Mouse (Mus musculus) embryonic facial prominence, embryonic 14.5 days (tissue): ENCODE data around the gene Rdh8. TPM values are rescaled to one million over a fixed set of nuclear protein-coding genes. Genes with fewer than 3 reads are reported as not detected.

Experiments used
- ATAC-seq: fragments of 200-750 bp; cut with Nextera tagmentation; 2 replicates; pipeline ENCODE4 v1.8.0; 2017; ENCODE audit warnings: low read depth, moderate number of reproducible peaks, moderate TSS enrichment
- DNase-seq: peaks from one replicate; pipeline ENCODE4 v3.0.0-alpha.2; 2015; ENCODE audit warnings: low spot score
- H3K27ac ChIP-seq: fragments of 300-500 bp; sonication (generic); replicated peaks from 2 replicates; pipeline ENCODE4 v1.5.1; 2014; ENCODE audit warnings: low read depth, mild to moderate bottlenecking, low read length, moderate library complexity
- H3K27me3 ChIP-seq: fragments of 300-500 bp; sonication (generic); replicated peaks from 2 replicates; pipeline ENCODE4 v1.6.1; 2014; ENCODE audit warnings: low read length; ENCODE audit not compliant: control insufficient read depth, insufficient read depth
- H3K36me3 ChIP-seq: fragments of 300-500 bp; sonication (generic); 2 replicates; pipeline ENCODE4 v1.6.1; 2014; ENCODE audit warnings: low read length, mixed read lengths; ENCODE audit not compliant: control insufficient read depth, insufficient read depth
- H3K4me1 ChIP-seq: fragments of 300-500 bp; sonication (generic); 2 replicates; pipeline ENCODE4 v1.6.1; 2014; ENCODE audit warnings: antibody characterized with exemption, low read length; ENCODE audit not compliant: control insufficient read depth, insufficient read depth
- H3K4me2 ChIP-seq: fragments of 300-500 bp; sonication (generic); 2 replicates; pipeline ENCODE4 v1.6.1; 2014; ENCODE audit warnings: low read depth, mild to moderate bottlenecking, low read length, moderate library complexity, mixed read lengths
- H3K4me3 ChIP-seq: fragments of 300-500 bp; sonication (generic); 2 replicates; pipeline ENCODE4 v1.5.1; 2014; ENCODE audit warnings: low read depth, mild to moderate bottlenecking, low read length
- H3K9ac ChIP-seq: fragments of 300-500 bp; sonication (generic); 2 replicates; pipeline ENCODE4 v1.6.1; 2014; ENCODE audit warnings: low read depth, mild to moderate bottlenecking, low read length, moderate library complexity, mixed read lengths
- H3K9me3 ChIP-seq: fragments of 300-500 bp; sonication (generic); 2 replicates; pipeline ENCODE4 v1.6.1; 2016; ENCODE audit warnings: low read length; ENCODE audit not compliant: control insufficient read depth
- WGBS: fragments of 180-500 bp; shearing (Covaris S2); extraction: QIAGEN DNeasy Blood & Tissue Kit; methylation state at CpG from one replicate; pipeline ENCODE4 v1.1.7; 2014; 5-methylcytosine and 5-hydroxymethylcytosine counted together
- polyA plus RNA-seq: library from polyadenylated mRNA; unstranded; fragments of >200 nt; fragmentation: Nextera tagmentation; extraction: Ambion mirVana; gene quantifications from 2 replicates; pipeline ENCODE4 v1.2.1, GENCODE M21; 2014

Rdh8 gene
- polyA plus RNA-seq, result not detected in 2 replicates

DNA sequence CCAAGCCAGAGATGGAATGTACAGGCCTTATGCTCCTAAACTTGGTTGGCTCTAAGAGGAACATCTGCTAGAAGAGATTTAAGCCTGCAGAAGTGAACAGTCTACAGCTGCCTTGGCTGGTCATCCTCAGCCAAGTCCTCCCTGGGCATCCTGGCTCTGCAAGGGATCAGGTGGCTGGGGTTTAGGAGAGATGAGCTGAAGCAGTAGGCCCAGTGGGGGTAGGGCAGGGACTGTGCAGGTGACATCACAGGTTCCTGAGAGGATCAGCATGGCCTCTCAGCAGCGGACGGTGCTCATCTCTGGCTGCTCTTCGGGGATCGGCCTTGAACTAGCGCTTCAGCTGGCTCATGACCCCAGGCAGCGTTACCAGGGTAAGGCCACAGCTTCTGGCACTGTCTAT is at the start of gene Rdh8:
Rdh8 (plus strand) TSS at position 268 of the 400 bp plus-strand sequence.
- Histone ChIP-seq H3K4me2 (no peak within 1 kb of the TSS), H3K9me3 (no peaks in the 10 kb centered on the region), H3K4me3 (no peak within 1 kb of the TSS), H3K27ac (no peak within 1 kb of the TSS), H3K36me3 (no peaks in the 10 kb centered on the region), H3K9ac (no peak within 1 kb of the TSS), H3K4me1 (0 out of 2 replicates have a peak, but pooled peaks cover 4% of the 10 kb centered on the region), H3K27me3 (no peaks in the 10 kb centered on the region; the same call in 1 of the 2 replicates)
- WGBS, result 68% methylated on average over 6 of the region's 6 CpGs
- DNase-seq (no peak), ATAC-seq (no peak)

DNA sequence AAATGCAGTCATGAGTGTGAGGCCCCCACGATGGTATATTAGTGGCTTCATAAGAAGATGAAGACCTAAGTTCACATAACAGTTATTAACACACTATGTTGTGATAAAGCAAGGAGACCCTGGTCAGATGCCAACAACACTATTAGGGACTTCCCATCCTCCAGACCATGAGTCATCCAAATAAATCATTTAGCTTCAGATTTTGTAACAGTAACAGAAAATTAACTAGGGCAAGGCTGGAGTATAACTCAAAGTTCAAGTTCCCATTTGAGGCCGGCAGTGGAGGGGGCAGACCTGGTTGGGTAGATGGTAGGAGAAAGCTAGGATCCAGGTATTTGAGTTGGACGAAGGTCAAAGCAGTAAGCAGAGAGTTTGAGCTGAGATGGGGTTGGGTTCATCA is 37.0 kb upstream of the Rdh8 start:
- Histone ChIP-seq H3K27me3 (no peaks in the 10 kb centered on the region), H3K36me3 (no peaks in the 10 kb centered on the region), H3K9ac (no peak overlapping the region), H3K4me1 (no peaks in the 10 kb centered on the region), H3K27ac (no peak overlapping the region), H3K4me3 (no peak overlapping the region), H3K9me3 (peaks cover 6% of the 10 kb centered on the region; the same call in 1 of the 2 replicates), H3K4me2 (no peak overlapping the region)
- 73% methylated on average over 3 of the region's 3 CpGs for WGBS
- no peak for DNase-seq
- no peak for ATAC-seq

DNA sequence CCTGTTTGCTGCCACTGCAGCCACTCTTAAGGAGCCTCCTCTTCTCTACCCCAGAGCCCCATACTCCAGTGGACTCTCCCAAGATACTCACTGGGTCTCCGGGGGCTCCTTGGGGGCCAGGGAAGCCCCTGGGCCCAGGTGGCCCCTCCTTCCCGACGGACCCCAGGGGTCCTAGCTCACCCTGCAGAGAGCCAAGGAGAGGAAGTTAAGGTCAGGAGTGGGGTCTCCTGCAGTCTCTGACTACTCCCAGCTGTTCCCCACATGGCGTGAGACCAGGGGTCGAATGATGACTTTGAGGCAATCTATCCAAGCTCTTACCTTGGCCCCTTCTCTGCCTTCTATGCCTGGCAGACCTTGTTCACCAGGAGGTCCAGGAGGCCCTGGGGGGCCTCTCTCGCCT is 33.2 kb upstream of the Rdh8 start:
- no peak for DNase-seq
- no peak overlapping the region for H3K9ac ChIP-seq
- no peaks in the 10 kb centered on the region for H3K36me3 ChIP-seq
- no peak for ATAC-seq
- H3K4me3 ChIP-seq, result no peak overlapping the region
- WGBS, result 49% methylated on average over 6 of the region's 6 CpGs
- no peaks in the 10 kb centered on the region for H3K27me3 ChIP-seq
- peaks cover 5% of the 10 kb centered on the region for H3K4me1 ChIP-seq
- no peak overlapping the region for H3K4me2 ChIP-seq
- peaks cover 6% of the 10 kb centered on the region; the same call in 1 of the 2 replicates for H3K9me3 ChIP-seq
- H3K27ac ChIP-seq, result no peak overlapping the region

DNA sequence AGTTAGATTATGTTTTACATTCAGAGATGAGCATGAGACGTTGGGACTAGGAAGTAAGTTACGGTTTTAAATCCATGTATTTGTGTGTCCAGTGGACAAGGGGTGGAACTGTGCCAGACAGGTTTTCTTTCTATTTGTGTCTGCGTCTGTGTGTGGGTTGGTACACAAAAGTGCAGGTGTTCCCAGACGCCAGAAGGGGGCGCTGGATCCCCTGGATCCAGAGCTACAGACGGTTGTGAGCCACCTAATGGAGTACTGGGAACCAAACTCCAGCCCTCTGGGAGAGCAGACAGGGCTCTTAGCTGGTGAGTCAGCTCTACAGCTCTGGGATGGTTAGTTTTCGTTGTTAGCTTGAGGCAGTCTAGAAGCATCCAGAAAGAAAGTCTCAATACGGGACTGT is 30.3 kb upstream of the Rdh8 start:
- no peak for ATAC-seq
- Histone ChIP-seq H3K9ac (no peak overlapping the region), H3K4me1 (peaks cover 7% of the 10 kb centered on the region), H3K27ac (no peak overlapping the region), H3K27me3 (no peaks in the 10 kb centered on the region), H3K36me3 (no peaks in the 10 kb centered on the region), H3K4me2 (no peak overlapping the region), H3K4me3 (no peak overlapping the region), H3K9me3 (no peaks in the 10 kb centered on the region)
- no peak for DNase-seq
- 76% methylated on average over 8 of the region's 8 CpGs for WGBS

DNA sequence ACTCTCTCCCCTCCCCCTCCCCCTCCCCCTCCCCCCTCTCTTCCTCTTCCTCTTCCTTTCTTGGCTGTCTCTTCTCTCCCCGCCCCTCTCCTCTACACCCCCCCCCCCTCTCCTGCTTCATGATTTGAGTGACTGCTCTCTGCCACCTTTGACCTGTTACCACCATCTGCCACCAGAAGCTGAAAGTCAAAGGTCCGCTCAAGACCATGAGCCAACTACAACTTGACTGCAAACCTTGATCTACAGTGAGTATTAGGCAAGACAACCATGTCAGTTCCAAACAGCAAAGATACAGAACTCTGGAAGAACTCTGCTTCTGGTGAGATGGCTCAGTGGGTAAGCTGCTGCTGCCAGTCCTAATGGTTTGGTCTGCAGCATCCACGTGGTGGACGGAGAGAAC is 28.7 kb upstream of the Rdh8 start:
- Histone ChIP-seq H3K27ac (peak overlapping the region; percentile 85), H3K9me3 (no peaks in the 10 kb centered on the region), H3K9ac (no peak overlapping the region), H3K27me3 (no peaks in the 10 kb centered on the region), H3K4me2 (no peak overlapping the region), H3K4me3 (no peak overlapping the region), H3K36me3 (no peaks in the 10 kb centered on the region), H3K4me1 (peaks cover 13% of the 10 kb centered on the region)
- DNase-seq (no peak), ATAC-seq (no peak)
- WGBS, result 72% methylated on average over 3 of the region's 4 CpGs

DNA sequence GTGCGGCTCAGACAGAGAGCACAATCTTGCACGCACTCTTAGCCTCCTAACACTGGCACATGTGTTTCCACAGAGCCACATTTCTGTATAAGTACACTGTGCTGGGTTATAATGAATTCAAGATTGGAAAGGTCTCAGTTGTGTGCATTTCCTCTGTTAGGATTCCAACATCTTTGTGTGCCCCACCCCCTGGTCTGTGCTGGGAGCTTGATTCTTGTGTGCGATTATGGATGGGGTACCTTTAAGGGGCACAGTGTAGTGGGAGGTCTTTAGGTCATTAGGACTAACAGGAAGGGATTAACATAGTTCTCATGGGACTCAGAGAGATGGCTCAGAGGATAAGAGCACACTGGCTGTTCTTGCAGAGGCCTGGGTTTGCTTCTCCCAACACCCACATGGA is 28.0 kb upstream of the Rdh8 start:
- peak; percentile 74 for DNase-seq
- no peak overlapping the region for H3K9ac ChIP-seq
- no peak overlapping the region for H3K4me3 ChIP-seq
- 26% methylated on average over 3 of the region's 3 CpGs for WGBS
- H3K27ac ChIP-seq, result peak overlapping the region; percentile 85
- H3K9me3 ChIP-seq, result no peaks in the 10 kb centered on the region
- H3K4me2 ChIP-seq, result no peak overlapping the region
- H3K27me3 ChIP-seq, result no peaks in the 10 kb centered on the region
- H3K36me3 ChIP-seq, result no peaks in the 10 kb centered on the region
- peak; percentile 67 for ATAC-seq
- H3K4me1 ChIP-seq, result peaks cover 13% of the 10 kb centered on the region

DNA sequence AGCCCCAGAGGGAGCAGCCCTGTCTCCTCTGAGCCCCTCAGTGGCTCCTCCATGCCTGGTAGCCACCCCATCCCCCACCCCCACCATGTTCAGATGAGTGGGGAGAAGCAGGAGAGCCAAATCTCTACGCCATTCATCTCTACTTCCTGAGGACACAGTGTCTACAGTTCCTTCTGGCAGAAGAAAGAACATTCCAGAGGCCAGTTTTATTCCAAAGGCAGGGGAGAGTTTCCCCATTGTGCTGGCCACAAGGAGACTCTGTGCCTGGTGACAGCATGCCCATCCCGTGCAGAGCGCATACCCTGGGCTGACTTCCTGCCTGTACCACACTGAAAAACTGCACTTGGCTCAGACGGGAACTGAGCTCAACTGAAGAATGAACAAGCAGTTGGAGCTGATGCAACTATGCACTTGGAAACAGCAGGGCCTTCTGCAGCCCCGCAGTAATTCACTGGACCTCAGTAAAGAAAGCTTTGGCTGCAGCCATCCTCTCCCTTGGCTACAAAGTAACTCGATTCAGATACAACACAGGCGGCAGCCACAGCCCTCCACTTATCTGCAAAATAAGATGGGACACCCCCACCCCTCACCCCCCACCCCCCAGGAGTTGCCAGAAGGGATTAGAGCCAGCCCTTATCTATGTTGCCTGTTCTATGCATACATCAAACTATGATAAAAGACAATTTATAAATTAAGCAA is 24.0 kb upstream of the Rdh8 start:
- Histone ChIP-seq H3K4me1 (peaks cover 13% of the 10 kb centered on the region), H3K27me3 (no peaks in the 10 kb centered on the region), H3K4me3 (no peak overlapping the region), H3K36me3 (no peaks in the 10 kb centered on the region), H3K27ac (peak overlapping the region; percentile 41), H3K9ac (no peak overlapping the region), H3K9me3 (no peaks in the 10 kb centered on the region), H3K4me2 (no peak overlapping the region)
- ATAC-seq (peak; percentile 81), DNase-seq (peak; percentile 76)
- WGBS, result 25% methylated on average over 7 of the region's 7 CpGs

DNA sequence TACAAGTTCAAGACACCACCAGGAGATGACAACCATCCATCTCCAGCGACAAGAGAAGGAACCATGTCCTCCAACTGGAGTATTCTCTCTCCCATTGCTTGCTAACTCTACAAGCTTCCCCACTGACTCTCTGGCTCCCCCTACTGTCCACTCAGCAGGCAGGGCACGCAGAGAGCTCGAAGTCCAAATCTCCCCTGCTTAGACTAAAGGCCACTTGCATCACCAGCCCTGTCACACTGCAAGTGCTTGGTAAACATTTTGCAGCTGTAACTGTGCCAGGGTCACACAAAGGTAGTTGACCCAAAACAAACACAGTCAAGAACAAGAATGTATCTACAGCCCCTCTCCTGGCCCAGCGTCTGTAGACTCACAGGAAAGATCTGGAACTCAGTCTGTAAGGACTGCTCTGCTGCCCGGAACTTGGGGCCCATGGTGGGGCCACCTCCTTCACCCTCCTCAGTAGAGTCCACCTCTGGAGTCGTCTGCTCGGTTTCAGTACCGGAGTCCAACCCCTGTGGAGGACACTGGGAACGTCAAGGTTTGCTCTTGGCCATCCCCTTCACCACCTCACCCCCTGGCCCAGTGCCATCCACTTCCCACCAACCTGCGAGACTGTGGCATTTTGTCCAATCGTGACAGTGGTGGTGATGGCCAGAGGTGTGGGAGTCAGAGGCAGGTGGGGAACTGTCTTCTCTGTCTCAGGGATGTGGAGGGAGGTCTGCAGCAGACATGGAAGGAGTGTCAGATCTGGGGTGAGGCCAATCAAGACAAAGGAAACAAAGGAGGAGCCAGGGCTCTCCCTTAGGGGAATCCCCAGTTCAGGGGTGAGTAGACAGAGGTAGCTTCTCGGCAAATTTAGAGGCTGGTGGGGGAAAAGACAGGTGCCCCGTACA is 13.8 kb upstream of the Rdh8 start:
- no peak overlapping the region for H3K27ac ChIP-seq
- no peaks in the 10 kb centered on the region for H3K36me3 ChIP-seq
- no peak overlapping the region for H3K4me2 ChIP-seq
- peaks cover 6% of the 10 kb centered on the region; the same call in 1 of the 2 replicates for H3K9me3 ChIP-seq
- no peak overlapping the region for H3K9ac ChIP-seq
- 71% methylated on average over 13 of the region's 13 CpGs for WGBS
- no peaks in the 10 kb centered on the region for H3K27me3 ChIP-seq
- no peak overlapping the region for H3K4me3 ChIP-seq
- DNase-seq (peak; percentile 10), ATAC-seq (no peak)
- H3K4me1 ChIP-seq, result no peaks in the 10 kb centered on the region
